Mouse (Mus musculus): ENCODE measurements around the gene Ranbp17.

- no peak for TF ChIP-seq POLR2A (IDR thresholded peaks at IDR 0.05; ENCODE audit: control insufficient read depth, low read depth, low read length)
- TF ChIP-seq CTCF (IDR thresholded peaks at IDR 0.05; ENCODE audit: control insufficient read depth, insufficient read depth, insufficient replicate concordance, low read depth, low read length), result no peak
Measured at GRCm38 (mm10) chr11:33461172-33461571, 52.4 kb downstream of the Ranbp17 start.
